Mouse (Mus musculus) embryo, embryonic 11.5 days (tissue): ENCODE results near the gene Tas2r126.

Experiments used
- DNase-seq: peaks from one replicate; pipeline ENCODE4 v3.0.0-alpha.2; 2012; ENCODE audit warnings: low read depth, low spot score

The Tas2r126 gene

GRCm38 (mm10) chr6:42484633-42485032 lies 50.3 kb downstream of the Tas2r126 start:
- no peak for DNase-seq
